Mouse (Mus musculus) monocyte, adult 59 days (primary cell): Measurements from ENCODE around the gene Rrp7a. TPM values are rescaled to one million over a fixed set of nuclear protein-coding genes. Genes with fewer than 3 reads are reported as not detected.

Experiments used
- total RNA-seq, 2 experiments: library from RNA; stranded (reverse); gene quantifications; one replicate each; pipeline ENCODE4 v1.2.4; 2023

Gene Rrp7a
- 10 to 100 TPM; 78.0 to 88.9 TPM for total RNA-seq

GRCm38 (mm10) chr15:83122566-83123145 lies at the start of gene Rrp7a:
TSS of gene Rrp7a (minus strand) at chr15:83122801.

GRCm38 (mm10) chr15:83149196-83150072 lies 26.8 kb upstream of the Rrp7a start, which contains the start of gene Poldip3:
TSS of gene Poldip3 (minus strand) at chr15:83149384.

GRCm38 (mm10) chr15:83089429-83089605 lies 33.3 kb downstream of the Rrp7a start, which contains the start of gene Serhl:
TSS of gene Serhl (plus strand) at chr15:83089506.

Other genes starting within 250 kb of the Rrp7a start
- gene Tcf20, start 134.9 kb downstream of the Rrp7a start, total RNA-seq: 100 to 1,000 TPM; 109 to 118 TPM
- 100 to 1,000 TPM; 449 to 460 TPM for gene Nfam1, start 89.5 kb downstream of the Rrp7a start, total RNA-seq
- gene Serhl, start 33.3 kb downstream of the Rrp7a start, total RNA-seq: 10 to 100 TPM; 19.9 to 20.2 TPM
- gene Poldip3, start 26.6 kb upstream of the Rrp7a start, total RNA-seq: 100 to 1,000 TPM; 186 to 192 TPM
- 100 to 1,000 TPM in 1 of 2 experiments, 10 to 100 TPM in 1; 90.6 to 102 TPM for gene Cyb5r3, start 49.8 kb upstream of the Rrp7a start, total RNA-seq
- gene A4galt, start 129.0 kb upstream of the Rrp7a start, total RNA-seq: 1 to 10 TPM; 5.0 to 5.6 TPM
- gene Arfgap3, start 227.4 kb upstream of the Rrp7a start, total RNA-seq: 10 to 100 TPM; 18.2 to 19.8 TPM